Mouse (Mus musculus) spleen, adult 18-20 months (tissue): ENCODE data around the gene Actn3.
"Not testable (repeated sequence)": the region's sequence is repeated elsewhere in the genome, so short reads cannot be mapped to it uniquely, and the experiment has no call there.

Experiments used
- DNase-seq, 2 experiments: peaks; one replicate each; pipeline ENCODE4 v3.0.0; 2022; ENCODE audit warnings: mixed read lengths in 2 of 2

Gene Actn3

GRCm38 (mm10) chr19:4859081-4859480, 18.6 kb downstream of the Actn3 start:
- DNase-seq, result no peak

- no peak for DNase-seq
These were observed 21.8 kb downstream of the Actn3 start for GRCm38 (mm10) chr19:4855951-4856350.

- no peak for DNase-seq
These were observed 22.3 kb downstream of the Actn3 start for GRCm38 (mm10) chr19:4855470-4855820.

GRCm38 (mm10) chr19:4854552-4855469, 22.9 kb downstream of the Actn3 start, which contains the start of gene Ctsf:
Ctsf (plus strand) TSS chr19:4855130.
- peak; percentile 30 to 35 for DNase-seq

GRCm38 (mm10) chr19:4850281-4850680, 27.4 kb downstream of the Actn3 start:
- DNase-seq, result no peak

- no peak for DNase-seq
These were observed 27.9 kb downstream of the Actn3 start for GRCm38 (mm10) chr19:4849800-4850199.

- DNase-seq, result no peak
These were observed 30.2 kb downstream of the Actn3 start for GRCm38 (mm10) chr19:4847490-4847889.

- no peak for DNase-seq
These were observed 31.9 kb downstream of the Actn3 start for GRCm38 (mm10) chr19:4845846-4846245.

- DNase-seq, result no peak
These were observed 35.1 kb downstream of the Actn3 start for GRCm38 (mm10) chr19:4842611-4843010.

- no peak for DNase-seq
These were observed 36.9 kb downstream of the Actn3 start for GRCm38 (mm10) chr19:4840848-4841247.

- DNase-seq, result peak; percentile 89 to 92
These were observed 38.6 kb downstream of the Actn3 start, which contains the start of the genes Ccs and Ccdc87 for GRCm38 (mm10) chr19:4839149-4839548. Ccs (minus strand) TSS chr19:4839332. Ccdc87 (plus strand) TSS chr19:4839366.

- DNase-seq, result no peak
These were observed 39.1 kb downstream of the Actn3 start for GRCm38 (mm10) chr19:4838526-4839140.

- DNase-seq, result no peak
These were observed 40.7 kb downstream of the Actn3 start for GRCm38 (mm10) chr19:4837049-4837448.

GRCm38 (mm10) chr19:4836096-4836495, 41.6 kb downstream of the Actn3 start:
- DNase-seq, result no peak

GRCm38 (mm10) chr19:4833977-4834376, 43.7 kb downstream of the Actn3 start:
- no peak for DNase-seq

- DNase-seq, result no peak
These were observed 48.6 kb downstream of the Actn3 start for GRCm38 (mm10) chr19:4829156-4829555.

- DNase-seq, result no peak
These were observed 49.1 kb downstream of the Actn3 start for GRCm38 (mm10) chr19:4828444-4829114.

GRCm38 (mm10) chr19:4820678-4821303, 56.9 kb downstream of the Actn3 start:
- DNase-seq, result no peak

- DNase-seq, result no peak
These were observed 60.4 kb downstream of the Actn3 start for GRCm38 (mm10) chr19:4817182-4817835.

- no peak for DNase-seq
These were observed 64.7 kb downstream of the Actn3 start for GRCm38 (mm10) chr19:4813015-4813414.

GRCm38 (mm10) chr19:4812334-4812949, 65.3 kb downstream of the Actn3 start:
- DNase-seq, result not testable (repeated sequence)

GRCm38 (mm10) chr19:4811909-4812242, 65.8 kb downstream of the Actn3 start:
- DNase-seq, result no peak
